Mouse (Mus musculus): ENCODE results near the gene Add3. TPM values are rescaled to one million over a fixed set of nuclear protein-coding genes. Genes with fewer than 3 reads are reported as not detected.

Add3 gene
- polyA plus RNA-seq, 1 experiment from 2014 or later = 134 TPM

GRCm38 (mm10) chr19:53251656-53252055, 111.4 kb downstream of the Add3 start:
- WGBS = 85% methylated on average over 3 of the region's 3 CpGs

DNA sequence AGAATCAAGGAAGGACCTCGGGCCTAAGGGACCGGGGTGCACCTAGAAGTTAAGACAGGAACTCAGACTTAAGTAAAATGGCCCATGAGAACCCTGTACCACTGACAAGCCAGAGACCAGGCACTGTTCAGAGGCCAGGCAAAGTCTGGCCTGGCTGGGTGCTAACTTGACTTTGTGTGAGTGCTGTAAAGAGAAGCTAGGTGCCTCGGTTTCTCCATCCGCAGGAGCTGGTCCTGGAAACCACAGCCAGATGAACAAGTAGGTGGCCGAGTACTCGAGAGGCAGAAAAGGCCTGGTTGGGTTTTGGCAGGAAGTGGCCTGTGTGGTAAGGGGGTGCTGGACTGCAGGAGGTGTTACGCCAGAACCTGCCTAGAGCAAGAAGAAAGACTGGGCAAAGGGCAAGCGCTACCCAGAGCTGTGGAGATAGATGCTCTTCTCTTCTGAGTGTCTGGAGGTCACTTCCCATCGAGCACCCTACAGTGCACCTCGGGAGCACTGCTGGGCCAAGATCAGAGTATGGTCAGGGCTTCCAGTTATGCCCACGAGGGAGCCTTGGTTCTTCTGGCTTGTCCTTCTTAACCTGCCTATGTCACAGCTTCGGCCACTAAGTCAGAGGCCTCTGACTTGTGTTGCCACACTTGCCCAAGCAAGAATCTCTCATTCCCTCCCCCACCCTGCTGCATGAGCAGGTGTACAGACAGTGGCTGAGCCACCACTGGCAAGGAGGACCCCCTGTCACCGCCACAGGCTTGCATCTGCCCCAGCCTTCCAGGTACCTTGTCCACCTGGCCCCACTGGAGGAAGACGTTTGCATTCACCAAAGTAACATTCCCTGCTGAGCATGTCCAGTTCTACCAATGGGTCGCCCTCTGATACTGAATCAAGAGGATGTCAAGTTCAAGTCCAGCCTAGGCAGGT, 112.1 kb downstream of the Add3 start:
- Histone ChIP-seq H3K4me3 (ENCODE audit: control insufficient read depth in 1 of 2, insufficient read depth in 1 of 2, low read depth in 1 of 2, low read length in 2 of 2) (no peak overlapping the region), H3K27ac (replicated peaks in 1 of 2; ENCODE audit: control insufficient read depth in 1 of 2, insufficient read depth in 1 of 2, low read depth in 2 of 2, low read length in 2 of 2) (no peak overlapping the region), H3K9ac (ENCODE audit: low read length) (no peak overlapping the region), H3K4me1 (ENCODE audit: control insufficient read depth in 2 of 2, insufficient read depth in 2 of 2, low read length in 2 of 2) (peaks cover 12 to 16% of the 10 kb centered on the region in 2 experiments), H3K9me3 (ENCODE audit: control insufficient read depth, low read length) (peaks cover 6% of the 10 kb centered on the region; the same call in 1 of the 2 replicates), H3K36me3 (ENCODE audit: control insufficient read depth, insufficient read depth, low read length) (peaks cover 35% of the 10 kb centered on the region), H3K27me3 (ENCODE audit: control insufficient read depth, insufficient read depth, low read length) (no peaks in the 10 kb centered on the region), H3K4me2 (ENCODE audit: low read length) (no peak overlapping the region)
- WGBS = 86% methylated on average over 15 of the region's 15 CpGs
- ATAC-seq (ENCODE audit: insufficient number of reproducible peaks, insufficient read depth, low FRiP score, low read depth) = no peak

More at GRCm38 (mm10) chr19:53251656-53252055, 111.4 kb downstream of the Add3 start:
- Histone ChIP-seq H3K4me3 (ENCODE audit: control insufficient read depth in 1 of 2, insufficient read depth in 1 of 2, low read depth in 1 of 2, low read length in 2 of 2) (no peak overlapping the region), H3K27ac (replicated peaks in 1 of 2; ENCODE audit: control insufficient read depth in 1 of 2, insufficient read depth in 1 of 2, low read depth in 2 of 2, low read length in 2 of 2) (no peak overlapping the region), H3K9me3 (ENCODE audit: control insufficient read depth, low read length) (peaks cover 6% of the 10 kb centered on the region; the same call in 1 of the 2 replicates), H3K9ac (ENCODE audit: low read length) (no peak overlapping the region), H3K4me2 (ENCODE audit: low read length) (no peak overlapping the region), H3K4me1 (ENCODE audit: control insufficient read depth in 2 of 2, insufficient read depth in 2 of 2, low read length in 2 of 2) (peaks cover 5 to 9% of the 10 kb centered on the region in 2 experiments), H3K27me3 (ENCODE audit: control insufficient read depth, insufficient read depth, low read length) (no peaks in the 10 kb centered on the region), H3K36me3 (ENCODE audit: control insufficient read depth, insufficient read depth, low read length) (peaks cover 42% of the 10 kb centered on the region)
- ATAC-seq (ENCODE audit: insufficient number of reproducible peaks, insufficient read depth, low FRiP score, low read depth) = no peak

GRCm38 (mm10) chr19:53256361-53256760, 116.1 kb downstream of the Add3 start:
- no peak for ATAC-seq (ENCODE audit: insufficient number of reproducible peaks, insufficient read depth, low FRiP score, low read depth)
- peak overlapping the region; percentile 89 for H3K27ac ChIP-seq (replicated peaks in 1 of 2; ENCODE audit: control insufficient read depth in 1 of 2, insufficient read depth in 1 of 2, low read depth in 2 of 2, low read length in 2 of 2)

DNA sequence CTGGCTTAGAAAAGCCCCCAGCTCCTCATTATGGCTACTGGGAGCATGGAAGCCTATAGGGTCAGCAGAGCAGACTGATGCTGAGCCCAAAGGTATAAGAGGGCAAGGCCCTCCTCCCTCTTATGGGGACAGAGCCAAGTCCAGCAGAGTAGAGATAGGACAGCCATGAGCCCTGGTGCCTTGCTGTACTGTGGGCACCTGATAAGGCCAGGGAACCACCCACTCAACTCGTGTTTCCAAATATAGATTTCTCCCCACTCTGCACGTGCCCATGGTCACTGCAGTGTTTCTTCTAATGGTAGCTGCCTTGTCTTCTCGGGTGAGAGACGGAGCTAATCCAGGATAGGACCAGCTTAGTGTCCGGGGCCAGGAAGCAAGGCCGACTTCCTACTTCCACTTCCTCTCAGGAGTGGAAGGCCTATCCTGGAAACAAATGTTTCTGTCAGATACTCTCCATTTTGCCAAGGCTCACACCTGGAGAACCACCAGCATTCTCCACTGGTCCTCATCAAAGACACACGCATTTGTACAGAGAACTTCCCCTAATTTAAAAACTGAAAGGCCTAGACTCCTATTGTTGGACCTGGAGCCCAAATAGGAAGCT, 116.8 kb downstream of the Add3 start:
- Histone ChIP-seq H3K36me3 (ENCODE audit: control insufficient read depth, insufficient read depth, low read length) (peaks cover 5% of the 10 kb centered on the region; the same call in 1 of the 2 replicates), H3K27ac (replicated peaks in 1 of 2; ENCODE audit: control insufficient read depth in 1 of 2, insufficient read depth in 1 of 2, low read depth in 2 of 2, low read length in 2 of 2) (peak overlapping the region; percentile 89), H3K4me3 (ENCODE audit: control insufficient read depth in 1 of 2, insufficient read depth in 1 of 2, low read depth in 1 of 2, low read length in 2 of 2) (no peak overlapping the region), H3K4me1 (ENCODE audit: control insufficient read depth in 2 of 2, insufficient read depth in 2 of 2, low read length in 2 of 2) (peaks cover 21 to 25% of the 10 kb centered on the region in 2 experiments), H3K9me3 (ENCODE audit: control insufficient read depth, low read length) (peaks cover 6% of the 10 kb centered on the region; the same call in 1 of the 2 replicates), H3K9ac (ENCODE audit: low read length) (no peak overlapping the region), H3K4me2 (ENCODE audit: low read length) (peak overlapping the region; percentile 31), H3K27me3 (ENCODE audit: control insufficient read depth, insufficient read depth, low read length) (no peaks in the 10 kb centered on the region)
- peak; percentile 86 for ATAC-seq (ENCODE audit: insufficient number of reproducible peaks, insufficient read depth, low FRiP score, low read depth)
- WGBS = 25% methylated on average over 7 of the region's 7 CpGs

More at GRCm38 (mm10) chr19:53256361-53256760, 116.1 kb downstream of the Add3 start:
- Histone ChIP-seq H3K9me3 (ENCODE audit: control insufficient read depth, low read length) (peaks cover 6% of the 10 kb centered on the region; the same call in 1 of the 2 replicates), H3K27me3 (ENCODE audit: control insufficient read depth, insufficient read depth, low read length) (no peaks in the 10 kb centered on the region), H3K4me3 (ENCODE audit: control insufficient read depth in 1 of 2, insufficient read depth in 1 of 2, low read depth in 1 of 2, low read length in 2 of 2) (no peak overlapping the region), H3K4me2 (ENCODE audit: low read length) (no peak overlapping the region), H3K9ac (ENCODE audit: low read length) (no peak overlapping the region), H3K36me3 (ENCODE audit: control insufficient read depth, insufficient read depth, low read length) (peaks cover 5% of the 10 kb centered on the region; the same call in 1 of the 2 replicates), H3K4me1 (ENCODE audit: control insufficient read depth in 2 of 2, insufficient read depth in 2 of 2, low read length in 2 of 2) (peaks cover 21 to 25% of the 10 kb centered on the region in 2 experiments)
- WGBS = 84% methylated on average over 8 of the region's 8 CpGs

DNA sequence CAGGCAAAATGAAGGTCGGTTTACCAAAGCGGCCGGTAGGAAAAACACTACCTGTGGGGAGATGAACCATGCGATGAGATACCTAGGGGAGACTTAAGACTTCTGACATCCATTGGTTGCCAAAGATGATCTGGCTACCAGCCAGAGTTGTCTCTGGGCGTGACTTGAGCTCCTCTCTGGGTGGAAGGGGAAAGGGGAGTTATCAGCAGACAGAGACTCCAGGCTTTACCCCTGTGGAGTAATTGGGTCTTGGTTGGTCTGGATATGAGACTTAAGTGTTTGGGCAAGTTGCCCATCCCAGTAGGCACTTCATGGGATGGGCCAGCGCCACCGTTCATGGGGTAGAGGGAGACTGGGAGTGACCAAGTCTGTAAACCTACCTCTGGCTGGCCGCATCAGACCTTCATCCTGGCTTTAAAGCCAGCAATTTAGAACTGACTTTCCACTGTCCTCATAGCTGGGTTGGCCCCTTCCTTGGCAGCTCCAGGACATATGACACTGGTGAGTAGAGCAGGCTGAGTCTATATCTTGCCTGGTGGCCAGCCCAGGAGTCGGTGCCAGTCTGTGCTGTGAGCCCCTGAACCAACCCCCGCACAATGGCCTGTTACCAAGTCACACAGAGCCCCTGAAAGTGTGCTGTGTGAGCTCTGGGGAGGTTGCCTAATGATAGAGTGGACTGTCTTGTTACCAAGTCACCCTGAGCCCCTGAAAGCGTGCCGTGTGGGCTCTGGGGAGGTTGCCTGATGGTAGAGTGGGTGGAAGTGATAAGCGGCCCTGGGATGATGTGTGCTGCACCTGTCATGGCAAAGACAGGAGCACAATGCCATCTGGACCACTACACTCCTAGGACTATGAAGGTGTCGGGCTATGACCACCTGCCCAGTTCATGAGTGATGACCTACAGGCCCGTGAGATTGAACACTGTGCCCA, 117.7 kb downstream of the Add3 start:
- ATAC-seq (ENCODE audit: insufficient number of reproducible peaks, insufficient read depth, low FRiP score, low read depth) = no peak
- 80% methylated on average over 15 of the region's 15 CpGs for WGBS
- Histone ChIP-seq H3K27me3 (ENCODE audit: control insufficient read depth, insufficient read depth, low read length) (no peaks in the 10 kb centered on the region), H3K9me3 (ENCODE audit: control insufficient read depth, low read length) (peaks cover 6% of the 10 kb centered on the region; the same call in 1 of the 2 replicates), H3K4me2 (ENCODE audit: low read length) (peak overlapping the region; percentile 31; the same call in 1 of the 2 replicates), H3K9ac (ENCODE audit: low read length) (no peak overlapping the region), H3K36me3 (ENCODE audit: control insufficient read depth, insufficient read depth, low read length) (peaks cover under 1% of the 10 kb centered on the region; the same call in 1 of the 2 replicates), H3K4me1 (ENCODE audit: control insufficient read depth in 2 of 2, insufficient read depth in 2 of 2, low read length in 2 of 2) (peaks cover 21 to 25% of the 10 kb centered on the region in 2 experiments), H3K27ac (replicated peaks in 1 of 2; ENCODE audit: control insufficient read depth in 1 of 2, insufficient read depth in 1 of 2, low read depth in 2 of 2, low read length in 2 of 2) (peak overlapping the region; percentile 89), H3K4me3 (ENCODE audit: control insufficient read depth in 1 of 2, insufficient read depth in 1 of 2, low read depth in 1 of 2, low read length in 2 of 2) (no peak overlapping the region)

DNA sequence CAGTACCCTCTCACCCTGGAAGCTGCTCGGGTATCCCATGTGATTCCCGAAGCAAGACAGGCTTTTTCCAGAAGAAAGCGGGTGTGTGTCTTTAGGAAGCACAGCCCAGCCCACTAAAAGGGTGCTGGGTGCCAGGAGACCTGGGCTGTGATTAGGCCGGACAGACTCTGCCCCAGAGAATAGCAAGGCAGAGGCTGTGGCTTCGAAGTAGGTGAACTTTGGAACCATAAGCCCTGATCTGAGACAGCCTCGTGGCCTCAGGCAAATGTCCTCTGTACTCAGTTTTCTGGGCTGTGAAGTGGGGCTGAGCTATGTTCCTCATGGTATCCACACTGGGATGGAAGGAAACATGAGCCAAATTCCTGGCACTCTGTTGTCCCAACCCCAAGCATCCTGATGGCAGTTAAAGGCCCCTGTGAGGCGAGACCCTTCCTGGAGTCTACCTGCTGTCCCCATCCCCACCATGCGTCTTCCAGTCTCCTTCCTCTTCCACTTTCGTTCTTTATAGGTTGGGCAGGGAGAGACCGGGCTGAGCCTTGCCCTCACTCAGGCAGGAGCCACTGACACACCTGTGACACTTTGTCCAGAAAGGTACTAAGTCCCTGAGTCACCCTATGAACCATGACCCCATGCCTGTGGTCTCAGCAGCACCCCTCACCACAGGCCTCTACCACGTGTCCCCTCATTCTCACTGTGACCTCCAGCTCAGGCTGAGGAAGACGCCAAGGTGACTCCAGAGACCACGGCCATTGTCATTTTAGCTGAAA, 118.7 kb downstream of the Add3 start:
- no peak for ATAC-seq (ENCODE audit: insufficient number of reproducible peaks, insufficient read depth, low FRiP score, low read depth)
- 83% methylated on average over 13 of the region's 13 CpGs for WGBS
- H3K27me3 ChIP-seq (ENCODE audit: control insufficient read depth, insufficient read depth, low read length) = no peaks in the 10 kb centered on the region
- peaks cover 6% of the 10 kb centered on the region; the same call in 1 of the 2 replicates for H3K9me3 ChIP-seq (ENCODE audit: control insufficient read depth, low read length)
- H3K27ac ChIP-seq (replicated peaks in 1 of 2; ENCODE audit: control insufficient read depth in 1 of 2, insufficient read depth in 1 of 2, low read depth in 2 of 2, low read length in 2 of 2) = no peak overlapping the region
- peaks cover 23 to 28% of the 10 kb centered on the region in 2 experiments for H3K4me1 ChIP-seq (ENCODE audit: control insufficient read depth in 2 of 2, insufficient read depth in 2 of 2, low read length in 2 of 2)
- H3K4me3 ChIP-seq (ENCODE audit: control insufficient read depth in 1 of 2, insufficient read depth in 1 of 2, low read depth in 1 of 2, low read length in 2 of 2) = no peak overlapping the region
- no peaks in the 10 kb centered on the region for H3K36me3 ChIP-seq (ENCODE audit: control insufficient read depth, insufficient read depth, low read length)
- H3K9ac ChIP-seq (ENCODE audit: low read length) = no peak overlapping the region
- no peak overlapping the region for H3K4me2 ChIP-seq (ENCODE audit: low read length)

All from heart, embryonic 14.5 days (tissue).